In genomic region chr14:119099570-119099891, GRCm38 (mm10) we compare ENCODE assay signal across 8 mouse cellular contexts. TPM values are rescaled to one million over a fixed set of nuclear protein-coding genes. Genes with fewer than 3 reads are reported as not detected.
DNase-seq lines count a peak whose midpoint lies in the region; ATAC-seq and TF ChIP-seq lines count a peak whose summit lies in the region.

No protein-coding gene starts in this region.

- peak overlapping the region; percentile 82 for H3K4me3 ChIP-seq in heart, embryonic 13.5 days
- H3K4me3 ChIP-seq in ES-E14 (ENCODE audit: insufficient read depth in 1 of 2, low read depth in 1 of 2, low read length in 2 of 2, poor library complexity in 1 of 2, severe bottlenecking in 1 of 2), result peak overlapping the region; percentile 87 to 94
- peak overlapping the region; percentile 64 for H3K4me3 ChIP-seq in forebrain, postnatal 0 days (ENCODE audit: low read depth, low read length)
- H3K4me3 ChIP-seq in midbrain, embryonic 10.5 days, result peak overlapping the region; percentile 89

- H3K4me2 ChIP-seq in heart, embryonic 13.5 days, result peak overlapping the region; percentile 84
- peak overlapping the region; percentile 89 for H3K4me2 ChIP-seq in forebrain, postnatal 0 days (ENCODE audit: low read depth)

- peak; percentile 42; the same call in 1 of the 2 replicates for ATAC-seq in heart, embryonic 13.5 days (ENCODE audit: extremely low read depth, insufficient number of reproducible peaks, low FRiP score, low TSS enrichment)
- peak; percentile 78 for ATAC-seq in forebrain, postnatal 0 days

- in situ Hi-C loops in ES-E14 (cut with MboI; ENCODE audit: low sequenced_read_pairs in 2 of 2, unreplicated experiment in 2 of 2), result no loop called here

- DNase-seq in heart, postnatal 14 days, result no peak
- no peak for DNase-seq in ES-E14 (ENCODE audit: low read depth, low spot score)
- DNase-seq in forebrain, postnatal 0 days, result no peak
- DNase-seq in midbrain, embryonic 10.5 days (ENCODE audit: low spot score), result no peak
- no peak for DNase-seq in cerebellum, adult 8-10 months
- no peak for DNase-seq in right cerebral cortex, adult 2 months (ENCODE audit: low spot score in 2 of 2)
- no peak for DNase-seq in adipocyte (ENCODE audit: low spot score)

- peaks cover 9% of the 10 kb centered on the region for H3K4me1 ChIP-seq in heart, embryonic 13.5 days
- no peaks in the 10 kb centered on the region for H3K4me1 ChIP-seq in ES-E14 (ENCODE audit: control insufficient read depth in 2 of 2, insufficient read depth in 2 of 2, low read length in 2 of 2, poor library complexity in 1 of 2)
- no peaks in the 10 kb centered on the region for H3K4me1 ChIP-seq in forebrain, postnatal 0 days (ENCODE audit: insufficient read depth)
- H3K4me1 ChIP-seq in midbrain, embryonic 10.5 days, result peaks cover 24% of the 10 kb centered on the region

- peaks cover 2% of the 10 kb centered on the region; the same call in 1 of the 2 replicates for H3K36me3 ChIP-seq in heart, embryonic 13.5 days
- no peaks in the 10 kb centered on the region for H3K36me3 ChIP-seq in ES-E14 (ENCODE audit: control insufficient read depth, insufficient read depth, low read length, poor library complexity, severe bottlenecking)
- H3K36me3 ChIP-seq in forebrain, postnatal 0 days (ENCODE audit: insufficient read depth), result no peaks in the 10 kb centered on the region
- H3K36me3 ChIP-seq in midbrain, embryonic 10.5 days, result peaks cover 4% of the 10 kb centered on the region

- 1% methylated on average over 13 of the region's 13 CpGs for WGBS in heart, embryonic 13.5 days
- 0% methylated on average over 13 of the region's 13 CpGs for WGBS in forebrain, postnatal 0 days
- WGBS in midbrain, embryonic 10.5 days, result 1% methylated on average over 13 of the region's 13 CpGs

- no peaks in the 10 kb centered on the region for H3K9me3 ChIP-seq in heart, embryonic 13.5 days
- no peaks in the 10 kb centered on the region for H3K9me3 ChIP-seq in ES-E14 (ENCODE audit: control insufficient read depth, insufficient read depth, low read depth, low read length)
- H3K9me3 ChIP-seq in forebrain, postnatal 0 days (ENCODE audit: low read length), result no peaks in the 10 kb centered on the region
- no peaks in the 10 kb centered on the region for H3K9me3 ChIP-seq in midbrain, embryonic 10.5 days (replicated peaks)

- H3K9ac ChIP-seq in heart, embryonic 13.5 days, result peak overlapping the region; percentile 86
- peak overlapping the region; percentile 81 for H3K9ac ChIP-seq in ES-E14 (ENCODE audit: insufficient read depth, low read depth, low read length, poor library complexity, severe bottlenecking)
- H3K9ac ChIP-seq in forebrain, postnatal 0 days, result peak overlapping the region; percentile 89

- H3K27ac ChIP-seq in heart, embryonic 13.5 days (replicated peaks), result peak overlapping the region; percentile 55
- H3K27ac ChIP-seq in ES-E14 (ENCODE audit: insufficient read depth, low read depth, low read length, poor library complexity, severe bottlenecking), result no peak overlapping the region
- H3K27ac ChIP-seq in forebrain, postnatal 0 days (ENCODE audit: low read depth, low read length), result peak overlapping the region; percentile 42
- H3K27ac ChIP-seq in midbrain, embryonic 10.5 days (replicated peaks), result peak overlapping the region; percentile 95

- intact Hi-C loops in heart, postnatal 14 days (cut with DNase I), result no loop called here

- no peaks in the 10 kb centered on the region for H3K27me3 ChIP-seq in heart, embryonic 13.5 days (replicated peaks)
- no peaks in the 10 kb centered on the region for H3K27me3 ChIP-seq in forebrain, postnatal 0 days (ENCODE audit: insufficient read depth, low read length)
- no peaks in the 10 kb centered on the region for H3K27me3 ChIP-seq in midbrain, embryonic 10.5 days (ENCODE audit: low read depth, poor library complexity, severe bottlenecking)

- no peak for TF ChIP-seq CTCF in forebrain, postnatal 0 days (IDR thresholded peaks at IDR 0.05; ENCODE audit: low read depth)

TF ChIP-seq in ES-E14, 5 proteins besides CTCF, POLR2A, EP300 and RAD21:
- TF ChIP-seq HCFC1 (IDR thresholded peaks at IDR 0.05; ENCODE audit: borderline replicate concordance, insufficient read depth, low read length) (no peak), MAFK (IDR thresholded peaks at IDR 0.05; ENCODE audit: insufficient read depth, low read depth, low read length) (no peak), CHD2 (IDR thresholded peaks at IDR 0.05; ENCODE audit: low read depth, low read length) (no peak), ZNF384 (IDR thresholded peaks at IDR 0.05; ENCODE audit: low read depth, low read length) (no peak)

RNA-seq across cellular contexts. Expression of gene Uggt2, which starts 0.3 kb away (rescaled TPM):
- 6.8 and 7.2 TPM in 2 replicates for polyA plus RNA-seq in heart, embryonic 13.5 days (2015; fragmentation: Nextera tagmentation; extraction: Ambion mirVana)
- total RNA-seq in heart, postnatal 14 days (2021), result 1 to 10 TPM; 5.3 to 7.3 TPM
- 4.5 and 5.4 TPM in 2 replicates for total RNA-seq in ES-E14 (2012; rRNA removed)
- 20.3 and 22.0 TPM in 2 replicates for total RNA-seq in forebrain, postnatal 0 days (2014; rRNA removed)
- polyA plus RNA-seq in forebrain, postnatal 0 days (2015; fragmentation: Nextera tagmentation; extraction: Ambion mirVana), result 3.1 and 6.9 TPM in 2 replicates
- 13.2 and 14.2 TPM in 2 replicates for polyA plus RNA-seq in midbrain, embryonic 10.5 days (2016; fragmentation: Nextera tagmentation; extraction: Ambion mirVana)

RNA-seq across cellular contexts. Expression of gene Hs6st3, which starts 38.6 kb away (rescaled TPM):
- polyA plus RNA-seq in heart, embryonic 13.5 days (2015; fragmentation: Nextera tagmentation; extraction: Ambion mirVana), result not detected in 2 replicates
- total RNA-seq in heart, postnatal 14 days (2021), result not detected
- 0.62 and 1.5 TPM in 2 replicates for total RNA-seq in ES-E14 (2012; rRNA removed)
- total RNA-seq in forebrain, postnatal 0 days (2014; rRNA removed), result 21.7 and 23.4 TPM in 2 replicates
- polyA plus RNA-seq in forebrain, postnatal 0 days (2015; fragmentation: Nextera tagmentation; extraction: Ambion mirVana), result 1.3 and 2.4 TPM in 2 replicates
- polyA plus RNA-seq in midbrain, embryonic 10.5 days (2016; fragmentation: Nextera tagmentation; extraction: Ambion mirVana), result not detected in 2 replicates
